Mouse (Mus musculus): ENCODE data around the gene Ecsit.
"Not testable (repeated sequence)": the region's sequence is repeated elsewhere in the genome, so short reads cannot be mapped to it uniquely, and the experiment has no call there.

DNA sequence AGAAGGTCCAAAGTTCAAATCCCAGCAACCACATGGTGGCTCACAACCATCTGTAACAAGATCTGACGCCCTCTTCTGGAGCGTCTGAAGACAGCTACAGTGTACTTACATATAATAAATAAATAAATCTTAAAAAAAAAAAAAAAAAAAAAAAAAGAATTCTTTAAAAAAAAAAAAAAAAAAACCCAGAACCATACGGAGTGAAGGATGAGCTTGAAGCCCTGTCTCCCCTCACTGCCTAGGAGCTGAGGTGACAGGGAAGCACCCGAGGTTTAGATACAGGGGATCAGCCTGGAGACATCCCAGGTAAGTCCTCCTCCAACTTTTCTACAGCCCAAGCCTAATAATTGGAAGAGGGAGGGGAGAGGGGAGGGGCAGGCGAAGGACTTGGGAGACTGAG is 9.5 kb downstream of the Ecsit start:
- TF ChIP-seq CTCF (conservative IDR thresholded peaks at IDR 0.05; ENCODE audit: low read length); POU5F1 (IDR thresholded peaks at IDR 0.05; ENCODE audit: borderline replicate concordance, low read length); NANOG (IDR thresholded peaks at IDR 0.05; ENCODE audit: borderline replicate concordance, low read length): not testable (repeated sequence)

Data from E14TG2a.4 (cell line).